Mouse (Mus musculus): Measurements from ENCODE around the gene Arg2. TPM values are rescaled to one million over a fixed set of nuclear protein-coding genes. Genes with fewer than 3 reads are reported as not detected.

The Arg2 gene
- polyA plus RNA-seq, 1 experiment from 2014 or later: 1.0 TPM

GRCm38 (mm10) chr12:79162876-79163275 is 32.3 kb downstream of the Arg2 start:
- H3K27me3 ChIP-seq (replicated peaks; ENCODE audit: control insufficient read depth, insufficient read depth, low read length): no peaks in the 10 kb centered on the region
- peaks cover 70% of the 10 kb centered on the region for H3K36me3 ChIP-seq (ENCODE audit: control insufficient read depth, insufficient read depth)
- no peak for ATAC-seq
- no peaks in the 10 kb centered on the region for H3K4me1 ChIP-seq (replicated peaks; ENCODE audit: control insufficient read depth, insufficient read depth, low read length)
- no peak overlapping the region for H3K27ac ChIP-seq (ENCODE audit: low read depth, low read length)
- TF ChIP-seq CTCF (IDR thresholded peaks at IDR 0.05; ENCODE audit: low read depth): no peak
- H3K9ac ChIP-seq (ENCODE audit: low read depth, low read length): no peak overlapping the region
- no peak overlapping the region for H3K4me2 ChIP-seq (replicated peaks; ENCODE audit: low read depth)
- WGBS: 85% methylated on average over 3 of the region's 3 CpGs
- H3K4me3 ChIP-seq (ENCODE audit: low read depth, low read length): no peak overlapping the region
- H3K9me3 ChIP-seq (ENCODE audit: control insufficient read depth): no peaks in the 10 kb centered on the region

GRCm38 (mm10) chr12:79169173-79169572 is 38.6 kb downstream of the Arg2 start:
- Histone ChIP-seq H3K9ac (ENCODE audit: low read depth, low read length) (no peak overlapping the region), H3K4me2 (replicated peaks; ENCODE audit: low read depth) (no peak overlapping the region), H3K4me1 (replicated peaks; ENCODE audit: control insufficient read depth, insufficient read depth, low read length) (no peaks in the 10 kb centered on the region; the same call in 1 of the 2 replicates), H3K4me3 (ENCODE audit: low read depth, low read length) (no peak overlapping the region), H3K36me3 (ENCODE audit: control insufficient read depth, insufficient read depth) (peaks cover 21% of the 10 kb centered on the region), H3K27ac (ENCODE audit: low read depth, low read length) (no peak overlapping the region), H3K27me3 (replicated peaks; ENCODE audit: control insufficient read depth, insufficient read depth, low read length) (no peaks in the 10 kb centered on the region), H3K9me3 (ENCODE audit: control insufficient read depth) (no peaks in the 10 kb centered on the region)
- no peak for ATAC-seq
- peak; percentile 49 for TF ChIP-seq CTCF (IDR thresholded peaks at IDR 0.05; ENCODE audit: low read depth)

- TF ChIP-seq CTCF (IDR thresholded peaks at IDR 0.05; ENCODE audit: low read depth): no peak
Measured at GRCm38 (mm10) chr12:79170421-79170820, 39.8 kb downstream of the Arg2 start.

GRCm38 (mm10) chr12:79171269-79171995 is 40.9 kb downstream of the Arg2 start:
- H3K9ac ChIP-seq (ENCODE audit: low read depth, low read length): peak overlapping the region; percentile 89; the same call in 1 of the 2 replicates
- H3K27me3 ChIP-seq (replicated peaks; ENCODE audit: control insufficient read depth, insufficient read depth, low read length): no peaks in the 10 kb centered on the region
- H3K27ac ChIP-seq (ENCODE audit: low read depth, low read length): peak overlapping the region; percentile 91; the same call in 1 of the 2 replicates
- peak overlapping the region; percentile 68 for H3K4me2 ChIP-seq (replicated peaks; ENCODE audit: low read depth)
- no peak for ATAC-seq
- 22% methylated on average over 12 of the region's 12 CpGs for WGBS
- no peak for TF ChIP-seq CTCF (IDR thresholded peaks at IDR 0.05; ENCODE audit: low read depth)
- H3K36me3 ChIP-seq (ENCODE audit: control insufficient read depth, insufficient read depth): 0 out of 2 replicates have a peak, but pooled peaks cover 11% of the 10 kb centered on the region
- H3K4me1 ChIP-seq (replicated peaks; ENCODE audit: control insufficient read depth, insufficient read depth, low read length): no peaks in the 10 kb centered on the region; the same call in 1 of the 2 replicates
- no peaks in the 10 kb centered on the region for H3K9me3 ChIP-seq (ENCODE audit: control insufficient read depth)
- peak overlapping the region; percentile 98 for H3K4me3 ChIP-seq (ENCODE audit: low read depth, low read length)

More at GRCm38 (mm10) chr12:79170421-79170820, 39.8 kb downstream of the Arg2 start:
- no peak overlapping the region for H3K4me2 ChIP-seq (replicated peaks; ENCODE audit: low read depth)
- no peak overlapping the region for H3K9ac ChIP-seq (ENCODE audit: low read depth, low read length)
- no peak overlapping the region for H3K27ac ChIP-seq (ENCODE audit: low read depth, low read length)
- no peak for ATAC-seq
- peaks cover 13% of the 10 kb centered on the region for H3K36me3 ChIP-seq (ENCODE audit: control insufficient read depth, insufficient read depth)
- H3K4me1 ChIP-seq (replicated peaks; ENCODE audit: control insufficient read depth, insufficient read depth, low read length): no peaks in the 10 kb centered on the region; the same call in 1 of the 2 replicates
- H3K9me3 ChIP-seq (ENCODE audit: control insufficient read depth): no peaks in the 10 kb centered on the region
- no peaks in the 10 kb centered on the region for H3K27me3 ChIP-seq (replicated peaks; ENCODE audit: control insufficient read depth, insufficient read depth, low read length)
- no peak overlapping the region for H3K4me3 ChIP-seq (ENCODE audit: low read depth, low read length)
- 70% methylated on average over 3 of the region's 3 CpGs for WGBS

GRCm38 (mm10) chr12:79172019-79172941 is 41.7 kb downstream of the Arg2 start, which contains the start of gene Vti1b:
Vti1b (minus strand) TSS chr12:79172667.
- Histone ChIP-seq H3K4me1 (replicated peaks; ENCODE audit: control insufficient read depth, insufficient read depth, low read length) (no peaks in the 10 kb centered on the region; the same call in 1 of the 2 replicates), H3K9me3 (ENCODE audit: control insufficient read depth) (no peaks in the 10 kb centered on the region), H3K27me3 (replicated peaks; ENCODE audit: control insufficient read depth, insufficient read depth, low read length) (no peaks in the 10 kb centered on the region), H3K27ac (ENCODE audit: low read depth, low read length) (peak within 1 kb of the TSS; percentile 91), H3K4me2 (replicated peaks; ENCODE audit: low read depth) (peak within 1 kb of the TSS; percentile 68), H3K4me3 (ENCODE audit: low read depth, low read length) (peak within 1 kb of the TSS; percentile 98), H3K36me3 (ENCODE audit: control insufficient read depth, insufficient read depth) (0 out of 2 replicates have a peak, but pooled peaks cover 9% of the 10 kb centered on the region), H3K9ac (ENCODE audit: low read depth, low read length) (peak within 1 kb of the TSS; percentile 89)
- TF ChIP-seq CTCF (IDR thresholded peaks at IDR 0.05; ENCODE audit: low read depth): peak; percentile 83
- under 1% methylated on average over 72 of the region's 73 CpGs for WGBS
- ATAC-seq: peak; percentile 96

GRCm38 (mm10) chr12:79173721-79174120 is 43.1 kb downstream of the Arg2 start:
- 50% methylated on average over 5 of the region's 5 CpGs for WGBS
- Histone ChIP-seq H3K36me3 (ENCODE audit: control insufficient read depth, insufficient read depth) (peaks cover 18% of the 10 kb centered on the region; the same call in 1 of the 2 replicates), H3K27me3 (replicated peaks; ENCODE audit: control insufficient read depth, insufficient read depth, low read length) (no peaks in the 10 kb centered on the region), H3K9ac (ENCODE audit: low read depth, low read length) (no peak overlapping the region), H3K4me2 (replicated peaks; ENCODE audit: low read depth) (no peak overlapping the region), H3K4me3 (ENCODE audit: low read depth, low read length) (no peak overlapping the region), H3K4me1 (replicated peaks; ENCODE audit: control insufficient read depth, insufficient read depth, low read length) (no peaks in the 10 kb centered on the region; the same call in 1 of the 2 replicates), H3K27ac (ENCODE audit: low read depth, low read length) (no peak overlapping the region), H3K9me3 (ENCODE audit: control insufficient read depth) (no peaks in the 10 kb centered on the region)
- no peak for TF ChIP-seq CTCF (IDR thresholded peaks at IDR 0.05; ENCODE audit: low read depth)
- no peak for ATAC-seq

Measured in intestine, postnatal 0 days (tissue).